Comparison of ENCODE assay signal across 15 mouse cellular contexts in genomic region chr15:32266122-32266820, GRCm38 (mm10). TPM values are rescaled to one million over a fixed set of nuclear protein-coding genes. Genes with fewer than 3 reads are reported as not detected.
DNase-seq lines count a peak whose midpoint lies in the region; ATAC-seq and TF ChIP-seq lines count a peak whose summit lies in the region.
"Had no signal": no experiment of that assay in that cellular context is flagged by ENCODE, and none has a peak within 500 bp of the region (broad histone marks: within the 10 kb centered on the region; RNA-seq: fewer than 3 reads in every experiment).

No protein-coding gene starts in this region.

- no peak for TF ChIP-seq CTCF in lung, embryonic 14.5 days (IDR thresholded peaks at IDR 0.05; ENCODE audit: low read depth)
- TF ChIP-seq CTCF in heart, postnatal 0 days (IDR thresholded peaks at IDR 0.05; ENCODE audit: low read depth), result no peak
- TF ChIP-seq CTCF in midbrain, postnatal 0 days (IDR thresholded peaks at IDR 0.05), result no peak

- no peaks in the 10 kb centered on the region for H3K27me3 ChIP-seq in heart, embryonic 12.5 days (replicated peaks)
- no peaks in the 10 kb centered on the region for H3K27me3 ChIP-seq in lung, embryonic 14.5 days (ENCODE audit: insufficient read depth, low read length)
- no peaks in the 10 kb centered on the region for H3K27me3 ChIP-seq in heart, postnatal 0 days (ENCODE audit: control insufficient read depth, insufficient read depth, low read length)
- no peaks in the 10 kb centered on the region for H3K27me3 ChIP-seq in stomach, embryonic 15.5 days (replicated peaks)
- no peaks in the 10 kb centered on the region for H3K27me3 ChIP-seq in midbrain, postnatal 0 days (ENCODE audit: insufficient read depth, low read length)
- H3K27me3 ChIP-seq in hindbrain, embryonic 13.5 days, result 0 out of 2 replicates have a peak, but pooled peaks cover 1% of the 10 kb centered on the region
- H3K27me3 ChIP-seq: Patski had no signal

- H3K27ac ChIP-seq in heart, embryonic 12.5 days (ENCODE audit: poor library complexity, severe bottlenecking), result peak overlapping the region; percentile 66
- H3K27ac ChIP-seq in lung, embryonic 14.5 days (ENCODE audit: low read depth), result peak overlapping the region; percentile 87
- peak overlapping the region; percentile 64 for H3K27ac ChIP-seq in heart, postnatal 0 days (ENCODE audit: low read depth)
- peak overlapping the region; percentile 77 for H3K27ac ChIP-seq in stomach, embryonic 15.5 days
- H3K27ac ChIP-seq in midbrain, postnatal 0 days (ENCODE audit: low read depth, low read length), result no peak overlapping the region
- H3K27ac ChIP-seq in hindbrain, embryonic 13.5 days, result no peak overlapping the region

- H3K36me3 ChIP-seq in heart, embryonic 12.5 days, result no peaks in the 10 kb centered on the region
- H3K36me3 ChIP-seq in lung, embryonic 14.5 days (ENCODE audit: insufficient read depth), result no peaks in the 10 kb centered on the region
- no peaks in the 10 kb centered on the region for H3K36me3 ChIP-seq in heart, postnatal 0 days (replicated peaks; ENCODE audit: control insufficient read depth, insufficient read depth, low read length)
- no peaks in the 10 kb centered on the region for H3K36me3 ChIP-seq in stomach, embryonic 15.5 days
- H3K36me3 ChIP-seq in midbrain, postnatal 0 days (ENCODE audit: insufficient read depth, low read length), result no peaks in the 10 kb centered on the region
- H3K36me3 ChIP-seq in hindbrain, embryonic 13.5 days, result no peaks in the 10 kb centered on the region

- WGBS in heart, embryonic 12.5 days, result 32% methylated on average over 15 of the region's 15 CpGs
- 71% methylated on average over 15 of the region's 15 CpGs for WGBS in lung, embryonic 14.5 days
- 33% methylated on average over 15 of the region's 15 CpGs for whole genome bisulfite sequencing in heart, postnatal 0 days
- WGBS in stomach, embryonic 15.5 days, result 67% methylated on average over 15 of the region's 15 CpGs
- 84% methylated on average over 15 of the region's 15 CpGs for WGBS in midbrain, postnatal 0 days
- WGBS in hindbrain, embryonic 13.5 days, result 90% methylated on average over 15 of the region's 15 CpGs

- no peak overlapping the region for H3K9ac ChIP-seq in heart, embryonic 12.5 days
- H3K9ac ChIP-seq in lung, embryonic 14.5 days, result no peak overlapping the region
- no peak overlapping the region for H3K9ac ChIP-seq in heart, postnatal 0 days (replicated peaks; ENCODE audit: low read depth, low read length)
- no peak overlapping the region for H3K9ac ChIP-seq in stomach, embryonic 15.5 days
- no peak overlapping the region for H3K9ac ChIP-seq in midbrain, postnatal 0 days (replicated peaks; ENCODE audit: low read length, poor library complexity, severe bottlenecking)
- H3K9ac ChIP-seq in hindbrain, embryonic 13.5 days, result no peak overlapping the region

- H3K4me3 ChIP-seq in heart, embryonic 12.5 days, result no peak overlapping the region
- H3K4me3 ChIP-seq in lung, embryonic 14.5 days (ENCODE audit: low read depth, low read length), result no peak overlapping the region
- H3K4me3 ChIP-seq in heart, postnatal 0 days (ENCODE audit: low read depth, low read length), result no peak overlapping the region
- H3K4me3 ChIP-seq in stomach, embryonic 15.5 days (replicated peaks), result no peak overlapping the region
- H3K4me3 ChIP-seq in midbrain, postnatal 0 days (ENCODE audit: low read depth, low read length), result no peak overlapping the region
- no peak overlapping the region for H3K4me3 ChIP-seq in hindbrain, embryonic 13.5 days

- H3K4me2 ChIP-seq in heart, embryonic 12.5 days, result peak overlapping the region; percentile 28
- H3K4me2 ChIP-seq in lung, embryonic 14.5 days, result no peak overlapping the region
- no peak overlapping the region for H3K4me2 ChIP-seq in heart, postnatal 0 days (ENCODE audit: low read depth, low read length)
- no peak overlapping the region for H3K4me2 ChIP-seq in stomach, embryonic 15.5 days
- H3K4me2 ChIP-seq in midbrain, postnatal 0 days (ENCODE audit: low read depth, low read length, poor library complexity, severe bottlenecking), result no peak overlapping the region
- no peak overlapping the region for H3K4me2 ChIP-seq in hindbrain, embryonic 13.5 days

- no peaks in the 10 kb centered on the region for H3K9me3 ChIP-seq in heart, embryonic 12.5 days (replicated peaks)
- H3K9me3 ChIP-seq in lung, embryonic 14.5 days (ENCODE audit: low read depth, low read length), result no peaks in the 10 kb centered on the region
- no peaks in the 10 kb centered on the region for H3K9me3 ChIP-seq in heart, postnatal 0 days (replicated peaks; ENCODE audit: control insufficient read depth, low read length)
- H3K9me3 ChIP-seq in stomach, embryonic 15.5 days, result no peaks in the 10 kb centered on the region
- no peaks in the 10 kb centered on the region for H3K9me3 ChIP-seq in midbrain, postnatal 0 days (ENCODE audit: low read length)
- no peaks in the 10 kb centered on the region for H3K9me3 ChIP-seq in hindbrain, embryonic 13.5 days

- no peak for TF ChIP-seq EP300 in heart, postnatal 0 days (IDR thresholded peaks at IDR 0.05; ENCODE audit: low read depth)

- H3K4me1 ChIP-seq in heart, embryonic 12.5 days (replicated peaks), result peaks cover 38% of the 10 kb centered on the region
- peaks cover 24% of the 10 kb centered on the region for H3K4me1 ChIP-seq in lung, embryonic 14.5 days (ENCODE audit: insufficient read depth)
- H3K4me1 ChIP-seq in heart, postnatal 0 days (ENCODE audit: control insufficient read depth, insufficient read depth), result peaks cover 33% of the 10 kb centered on the region
- peaks cover 16% of the 10 kb centered on the region; the same call in 1 of the 2 replicates for H3K4me1 ChIP-seq in stomach, embryonic 15.5 days
- no peaks in the 10 kb centered on the region for H3K4me1 ChIP-seq in midbrain, postnatal 0 days (ENCODE audit: insufficient read depth, low read length)
- peaks cover 16% of the 10 kb centered on the region for H3K4me1 ChIP-seq in hindbrain, embryonic 13.5 days (replicated peaks)

- no peak for DNase-seq in heart, adult 18-20 months
- peak; percentile 15 for DNase-seq in lung, embryonic 14.5 days
- no peak for DNase-seq in lung, postnatal 25 days (ENCODE audit: low spot score)
- peak; percentile 18 for DNase-seq in heart, postnatal 0 days (ENCODE audit: low spot score)
- DNase-seq in midbrain, postnatal 0 days (ENCODE audit: low spot score), result no peak
- DNase-seq: gastrocnemius, postnatal 10 days; spleen, adult 18-20 months; thymus, postnatal 25 days had no signal

- peak; percentile 81 for ATAC-seq in heart, embryonic 12.5 days (ENCODE audit: insufficient number of reproducible peaks, low FRiP score)
- ATAC-seq in lung, embryonic 14.5 days (ENCODE audit: insufficient read depth), result no peak
- ATAC-seq in heart, postnatal 0 days (ENCODE audit: insufficient read depth, low read depth), result no peak
- ATAC-seq in stomach, embryonic 15.5 days (ENCODE audit: insufficient read depth, low FRiP score, low read depth), result no peak
- no peak for ATAC-seq in midbrain, postnatal 0 days (ENCODE audit: low FRiP score)
- ATAC-seq in hindbrain, embryonic 13.5 days (ENCODE audit: low FRiP score), result no peak
- ATAC-seq: CD4-positive, CD25-positive, alpha-beta regulatory T cell, adult 4 months; inflammation-experienced regulatory T-cells, adult 6 months had no signal

RNA-seq across cellular contexts. Expression of gene Sema5a, which starts 21.7 kb away (rescaled TPM):
- 3.9 and 4.6 TPM in 2 replicates for polyA plus RNA-seq in heart, embryonic 12.5 days (2016; fragmentation: Nextera tagmentation; extraction: Ambion mirVana)
- 1 to 10 TPM; 4.7 to 6.9 TPM for total RNA-seq in heart, adult 18-20 months (2021)
- polyA plus RNA-seq in lung, embryonic 14.5 days (2014; fragmentation: Nextera tagmentation; extraction: Ambion mirVana), result 16.3 and 17.9 TPM in 2 replicates
- total RNA-seq in heart, postnatal 0 days (2014; rRNA removed; ENCODE audit: low replicate concordance), result 11.5 and 36.6 TPM in 2 replicates
- 3.3 and 3.7 TPM in 2 replicates for polyA plus RNA-seq in heart, postnatal 0 days (2015; fragmentation: Nextera tagmentation; extraction: Ambion mirVana)
- polyA plus RNA-seq in stomach, embryonic 15.5 days (2015; fragmentation: Nextera tagmentation; extraction: Ambion mirVana), result 17.5 and 18.8 TPM in 2 replicates
- 26.0 and 26.5 TPM in 2 replicates for total RNA-seq in midbrain, postnatal 0 days (2014; rRNA removed)
- 5.6 and 5.8 TPM in 2 replicates for polyA plus RNA-seq in midbrain, postnatal 0 days (2015; fragmentation: Nextera tagmentation; extraction: Ambion mirVana)
- polyA plus RNA-seq in hindbrain, embryonic 13.5 days (2015; fragmentation: Nextera tagmentation; extraction: Ambion mirVana), result 6.4 and 7.5 TPM in 2 replicates
- total RNA-seq: common myeloid progenitor, adult 5-6 weeks had no signal
- polyA plus RNA-seq: inflammation-experienced regulatory T-cells, adult 6 months had no signal

Comparison
In these comparisons a context has a peak if more than half of its experiments do, and no peak if none do; other contexts are left out.
1. DNase-seq: peak in lung, embryonic 14.5 days (single experiment) and heart, postnatal 0 days (single experiment); none in heart, adult 18-20 months (0 of 2), lung, postnatal 25 days (single experiment) and midbrain, postnatal 0 days (single experiment).
2. H3K27ac ChIP-seq: peak in heart, embryonic 12.5 days (single experiment), lung, embryonic 14.5 days (single experiment), heart, postnatal 0 days (single experiment) and stomach, embryonic 15.5 days (single experiment); none in midbrain, postnatal 0 days (single experiment) and hindbrain, embryonic 13.5 days (single experiment).